Mouse (Mus musculus): ENCODE data around the gene Nudt2. TPM values are rescaled to one million over a fixed set of nuclear protein-coding genes. Genes with fewer than 3 reads are reported as not detected.

Nudt2 gene
- polyA plus RNA-seq, 1 experiment from 2014 or later, result 62.0 TPM

GRCm38 (mm10) chr4:41470684-41471383 is 5.9 kb downstream of the Nudt2 start:
- no peak overlapping the region for H3K4me3 ChIP-seq (replicated peaks)
- no peak overlapping the region for H3K4me2 ChIP-seq (replicated peaks)
- ATAC-seq, result peak; percentile 72
- H3K27ac ChIP-seq, result peak overlapping the region; percentile 63
- peaks cover 34% of the 10 kb centered on the region for H3K4me1 ChIP-seq (replicated peaks)
- no peaks in the 10 kb centered on the region for H3K36me3 ChIP-seq
- WGBS, result 20% methylated on average over 5 of the region's 5 CpGs
- H3K9ac ChIP-seq (replicated peaks), result no peak overlapping the region; the same call in 1 of the 2 replicates
- H3K9me3 ChIP-seq, result no peaks in the 10 kb centered on the region
- no peaks in the 10 kb centered on the region for H3K27me3 ChIP-seq

GRCm38 (mm10) chr4:41471384-41471689 is 6.4 kb downstream of the Nudt2 start:
- WGBS, result 84% methylated on average over 1 of the region's 1 CpGs
- Histone ChIP-seq H3K4me1 (replicated peaks) (peaks cover 34% of the 10 kb centered on the region), H3K9ac (replicated peaks) (no peak overlapping the region; the same call in 1 of the 2 replicates), H3K4me2 (replicated peaks) (no peak overlapping the region), H3K27me3 (no peaks in the 10 kb centered on the region), H3K36me3 (no peaks in the 10 kb centered on the region), H3K9me3 (no peaks in the 10 kb centered on the region), H3K4me3 (replicated peaks) (no peak overlapping the region), H3K27ac (peak overlapping the region; percentile 63)
- no peak for ATAC-seq

- peaks cover 19% of the 10 kb centered on the region for H3K36me3 ChIP-seq
- no peaks in the 10 kb centered on the region; the same call in 1 of the 2 replicates for H3K4me1 ChIP-seq (replicated peaks)
- H3K27ac ChIP-seq, result no peak overlapping the region
- no peaks in the 10 kb centered on the region for H3K27me3 ChIP-seq
- H3K4me3 ChIP-seq (replicated peaks), result no peak overlapping the region
- H3K9me3 ChIP-seq, result no peaks in the 10 kb centered on the region
- H3K9ac ChIP-seq (replicated peaks), result no peak overlapping the region
- H3K4me2 ChIP-seq (replicated peaks), result no peak overlapping the region
- 91% methylated on average over 9 of the region's 9 CpGs for WGBS
- no peak for ATAC-seq
Measured at GRCm38 (mm10) chr4:41477648-41478160, 12.8 kb downstream of the Nudt2 start.

- Histone ChIP-seq H3K4me3 (replicated peaks) (no peak overlapping the region), H3K36me3 (peaks cover 19% of the 10 kb centered on the region), H3K9ac (replicated peaks) (no peak overlapping the region), H3K27ac (no peak overlapping the region), H3K4me2 (replicated peaks) (no peak overlapping the region), H3K4me1 (replicated peaks) (no peaks in the 10 kb centered on the region; the same call in 1 of the 2 replicates), H3K27me3 (no peaks in the 10 kb centered on the region), H3K9me3 (no peaks in the 10 kb centered on the region)
- no peak for ATAC-seq
- 65% methylated on average over 4 of the region's 4 CpGs for WGBS
Measured at GRCm38 (mm10) chr4:41478751-41479455, 14.0 kb downstream of the Nudt2 start.

- Histone ChIP-seq H3K9ac (replicated peaks) (no peak overlapping the region), H3K4me2 (replicated peaks) (no peak overlapping the region), H3K27ac (no peak overlapping the region), H3K4me3 (replicated peaks) (no peak overlapping the region), H3K9me3 (no peaks in the 10 kb centered on the region), H3K4me1 (replicated peaks) (no peaks in the 10 kb centered on the region; the same call in 1 of the 2 replicates), H3K36me3 (peaks cover 19% of the 10 kb centered on the region), H3K27me3 (no peaks in the 10 kb centered on the region)
- no peak for ATAC-seq
- WGBS, result 85% methylated on average over 1 of the region's 1 CpGs
Measured at GRCm38 (mm10) chr4:41479456-41479804, 14.5 kb downstream of the Nudt2 start.

- H3K27ac ChIP-seq, result no peak overlapping the region
- ATAC-seq, result no peak
- 87% methylated on average over 8 of the region's 8 CpGs for WGBS
- H3K4me3 ChIP-seq (replicated peaks), result no peak overlapping the region
- H3K27me3 ChIP-seq, result no peaks in the 10 kb centered on the region
- H3K9ac ChIP-seq (replicated peaks), result no peak overlapping the region
- no peaks in the 10 kb centered on the region for H3K9me3 ChIP-seq
- no peaks in the 10 kb centered on the region; the same call in 1 of the 2 replicates for H3K4me1 ChIP-seq (replicated peaks)
- H3K4me2 ChIP-seq (replicated peaks), result no peak overlapping the region
- H3K36me3 ChIP-seq, result peaks cover 19% of the 10 kb centered on the region
Measured at GRCm38 (mm10) chr4:41480254-41480653, 15.3 kb downstream of the Nudt2 start.

GRCm38 (mm10) chr4:41481601-41482017 is 16.7 kb downstream of the Nudt2 start:
- Histone ChIP-seq H3K27me3 (no peaks in the 10 kb centered on the region), H3K4me2 (replicated peaks) (no peak overlapping the region), H3K36me3 (peaks cover 22% of the 10 kb centered on the region), H3K9ac (replicated peaks) (no peak overlapping the region), H3K4me1 (replicated peaks) (no peaks in the 10 kb centered on the region; the same call in 1 of the 2 replicates), H3K4me3 (replicated peaks) (no peak overlapping the region), H3K27ac (no peak overlapping the region), H3K9me3 (peaks cover 6% of the 10 kb centered on the region; the same call in 1 of the 2 replicates)
- WGBS, result 50% methylated on average over 6 of the region's 6 CpGs
- no peak for ATAC-seq

- WGBS, result 83% methylated on average over 7 of the region's 7 CpGs
Measured at GRCm38 (mm10) chr4:41492951-41493350, 28.0 kb downstream of the Nudt2 start.

GRCm38 (mm10) chr4:41493464-41494116 is 28.6 kb downstream of the Nudt2 start:
- 76% methylated on average over 3 of the region's 3 CpGs for WGBS
- no peak overlapping the region for H3K4me2 ChIP-seq (replicated peaks)
- no peaks in the 10 kb centered on the region for H3K9me3 ChIP-seq
- no peak overlapping the region for H3K27ac ChIP-seq
- H3K9ac ChIP-seq (replicated peaks), result no peak overlapping the region
- peaks cover 15% of the 10 kb centered on the region for H3K4me1 ChIP-seq (replicated peaks)
- H3K27me3 ChIP-seq, result peaks cover 31% of the 10 kb centered on the region
- no peak overlapping the region for H3K4me3 ChIP-seq (replicated peaks)
- 0 out of 2 replicates have a peak, but pooled peaks cover 6% of the 10 kb centered on the region for H3K36me3 ChIP-seq
- no peak for ATAC-seq

More at GRCm38 (mm10) chr4:41492951-41493350, 28.0 kb downstream of the Nudt2 start:
- H3K4me3 ChIP-seq (replicated peaks), result no peak overlapping the region
- peaks cover 24% of the 10 kb centered on the region for H3K27me3 ChIP-seq
- H3K4me2 ChIP-seq (replicated peaks), result no peak overlapping the region
- H3K9me3 ChIP-seq, result no peaks in the 10 kb centered on the region
- no peak overlapping the region for H3K9ac ChIP-seq (replicated peaks)
- no peak overlapping the region for H3K27ac ChIP-seq
- 0 out of 2 replicates have a peak, but pooled peaks cover 6% of the 10 kb centered on the region for H3K36me3 ChIP-seq
- peaks cover 9% of the 10 kb centered on the region for H3K4me1 ChIP-seq (replicated peaks)
- no peak for ATAC-seq

- H3K9ac ChIP-seq (replicated peaks), result no peak overlapping the region
- 0 out of 2 replicates have a peak, but pooled peaks cover 6% of the 10 kb centered on the region for H3K36me3 ChIP-seq
- H3K4me3 ChIP-seq (replicated peaks), result no peak overlapping the region
- no peaks in the 10 kb centered on the region for H3K9me3 ChIP-seq
- H3K4me2 ChIP-seq (replicated peaks), result no peak overlapping the region
- peaks cover 23% of the 10 kb centered on the region for H3K4me1 ChIP-seq (replicated peaks)
- ATAC-seq, result no peak
- 53% methylated on average over 3 of the region's 3 CpGs for WGBS
- H3K27ac ChIP-seq, result no peak overlapping the region
- peaks cover 39% of the 10 kb centered on the region for H3K27me3 ChIP-seq
Measured at GRCm38 (mm10) chr4:41494378-41494777, 29.4 kb downstream of the Nudt2 start.

- peaks cover 24% of the 10 kb centered on the region for H3K4me1 ChIP-seq (replicated peaks)
- no peaks in the 10 kb centered on the region for H3K9me3 ChIP-seq
- 0 out of 2 replicates have a peak, but pooled peaks cover 6% of the 10 kb centered on the region for H3K36me3 ChIP-seq
- no peak overlapping the region for H3K4me2 ChIP-seq (replicated peaks)
- WGBS, result 81% methylated on average over 4 of the region's 4 CpGs
- no peak for ATAC-seq
- H3K9ac ChIP-seq (replicated peaks), result no peak overlapping the region
- H3K4me3 ChIP-seq (replicated peaks), result no peak overlapping the region
- peaks cover 46% of the 10 kb centered on the region for H3K27me3 ChIP-seq
- no peak overlapping the region for H3K27ac ChIP-seq
Measured at GRCm38 (mm10) chr4:41495076-41495475, 30.1 kb downstream of the Nudt2 start.

GRCm38 (mm10) chr4:41495850-41496249 is 30.9 kb downstream of the Nudt2 start:
- no peak overlapping the region for H3K9ac ChIP-seq (replicated peaks)
- peaks cover 53% of the 10 kb centered on the region for H3K27me3 ChIP-seq
- H3K4me2 ChIP-seq (replicated peaks), result no peak overlapping the region
- no peak overlapping the region for H3K27ac ChIP-seq
- no peak overlapping the region for H3K4me3 ChIP-seq (replicated peaks)
- 0 out of 2 replicates have a peak, but pooled peaks cover 6% of the 10 kb centered on the region for H3K36me3 ChIP-seq
- ATAC-seq, result 0 out of 2 replicates have a peak, but pooled peaks have one; percentile 7
- H3K9me3 ChIP-seq, result no peaks in the 10 kb centered on the region
- H3K4me1 ChIP-seq (replicated peaks), result peaks cover 24% of the 10 kb centered on the region
- 87% methylated on average over 11 of the region's 11 CpGs for WGBS
